Mouse (Mus musculus): ENCODE measurements around the gene Cops4.

The Cops4 gene

DNA sequence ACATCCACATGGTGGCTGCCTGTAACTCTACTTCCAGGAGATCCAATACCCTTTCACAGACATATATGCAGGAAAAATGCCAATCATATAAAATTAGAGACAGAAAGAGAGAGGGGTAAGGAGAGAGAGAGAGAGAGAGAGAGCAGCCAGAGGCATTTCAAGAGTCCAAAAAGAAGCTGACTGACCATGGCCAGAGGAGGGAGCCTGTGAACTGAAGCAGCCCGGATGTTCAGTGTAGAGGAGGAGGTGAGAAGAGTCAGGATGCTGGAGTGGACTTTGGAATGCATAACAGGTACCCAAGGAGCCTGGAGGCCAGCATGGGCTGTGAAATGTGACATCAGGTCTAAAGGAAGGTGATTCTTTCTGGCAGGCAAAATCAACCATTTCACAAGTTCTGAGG is 56.7 kb downstream of the Cops4 start:
- DNase-seq (ENCODE audit: extremely low spot score, low read depth, low spot score): no peak

DNA sequence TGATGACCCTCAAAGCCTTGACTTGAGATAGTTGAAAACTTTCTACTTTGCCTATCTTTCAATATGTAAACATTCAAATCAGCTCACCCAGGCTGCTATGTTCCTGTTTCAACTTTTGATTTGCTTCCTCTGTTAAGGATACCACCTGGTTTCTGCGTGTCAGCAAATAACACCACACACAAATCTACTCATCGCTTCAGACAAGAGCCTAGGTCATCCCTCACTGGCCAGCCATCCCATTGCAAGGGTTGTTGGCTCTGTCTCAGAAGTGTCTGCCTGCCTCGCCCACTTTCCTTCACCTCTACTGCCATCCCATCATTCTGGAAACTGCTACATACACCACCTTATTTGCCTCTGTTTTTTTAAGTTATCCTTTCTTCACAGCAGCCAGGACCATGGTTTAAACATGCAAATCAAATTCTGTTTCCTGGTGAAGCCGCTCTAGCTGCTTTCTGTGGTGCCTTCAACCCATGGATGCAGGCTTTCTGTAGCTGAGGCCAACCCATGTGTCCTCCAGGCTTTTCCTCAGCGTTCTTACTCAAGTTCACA is 60.8 kb downstream of the Cops4 start:
- DNase-seq (ENCODE audit: extremely low spot score, low read depth, low spot score): no peak

DNA sequence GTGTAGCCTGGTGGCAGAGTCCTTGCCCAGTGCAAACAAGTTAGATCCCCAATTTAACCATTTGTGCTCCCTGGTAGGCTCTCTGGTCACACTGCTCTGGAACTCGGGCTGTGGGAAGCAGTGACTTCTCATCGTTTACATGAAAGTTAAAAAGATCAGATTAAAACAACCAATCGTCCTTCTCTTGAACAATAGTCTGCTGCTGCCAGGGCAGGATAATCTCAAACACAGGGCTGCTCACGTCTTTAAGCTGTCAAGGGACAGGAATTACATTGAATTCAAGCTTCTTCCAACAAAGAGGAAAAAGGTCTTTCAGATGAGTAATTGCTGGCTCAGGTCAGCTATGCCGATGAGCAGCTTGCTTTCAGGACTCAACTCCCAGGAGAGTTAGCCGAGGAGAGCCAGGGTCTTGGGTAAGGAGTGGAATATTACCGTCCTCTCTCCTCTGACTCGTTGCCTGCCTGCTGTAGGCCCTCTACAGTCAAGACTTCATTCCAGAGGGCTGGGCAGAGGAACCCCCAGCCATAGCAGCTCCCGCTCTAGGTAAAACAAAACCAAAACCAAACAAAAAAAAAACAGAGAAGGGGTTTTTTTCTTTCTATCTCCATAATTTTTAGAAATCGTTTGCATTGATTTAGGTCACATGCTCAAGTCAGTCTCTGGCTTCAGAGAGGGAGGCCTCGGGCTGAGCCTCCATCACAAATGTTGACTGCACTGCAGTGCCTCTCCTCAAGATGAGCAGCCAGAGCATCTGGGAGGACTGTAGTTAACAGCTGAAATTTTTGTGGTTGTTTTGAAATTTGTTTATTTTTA is 63.7 kb downstream of the Cops4 start:
- no peak for DNase-seq (ENCODE audit: extremely low spot score, low read depth, low spot score)

DNA sequence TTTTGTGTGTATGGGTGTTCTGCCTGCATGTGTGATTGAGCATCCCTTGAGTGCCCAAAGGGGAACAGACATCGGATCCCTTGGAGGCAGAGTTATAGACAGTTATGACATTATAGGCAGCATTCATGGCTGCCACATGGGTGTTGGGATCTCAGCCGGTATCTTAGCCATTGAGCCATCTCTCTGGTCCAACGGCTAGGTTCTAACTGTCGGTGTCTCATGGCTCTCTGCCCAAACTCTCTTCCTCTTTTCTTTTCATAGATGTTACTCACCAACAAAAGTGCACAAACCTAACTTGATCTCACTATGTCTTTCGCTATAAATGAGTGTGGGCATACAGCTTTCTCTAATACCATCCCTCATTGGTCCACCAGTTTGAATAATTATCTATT is 64.3 kb downstream of the Cops4 start:
- no peak for DNase-seq (ENCODE audit: extremely low spot score, low read depth, low spot score)

DNA sequence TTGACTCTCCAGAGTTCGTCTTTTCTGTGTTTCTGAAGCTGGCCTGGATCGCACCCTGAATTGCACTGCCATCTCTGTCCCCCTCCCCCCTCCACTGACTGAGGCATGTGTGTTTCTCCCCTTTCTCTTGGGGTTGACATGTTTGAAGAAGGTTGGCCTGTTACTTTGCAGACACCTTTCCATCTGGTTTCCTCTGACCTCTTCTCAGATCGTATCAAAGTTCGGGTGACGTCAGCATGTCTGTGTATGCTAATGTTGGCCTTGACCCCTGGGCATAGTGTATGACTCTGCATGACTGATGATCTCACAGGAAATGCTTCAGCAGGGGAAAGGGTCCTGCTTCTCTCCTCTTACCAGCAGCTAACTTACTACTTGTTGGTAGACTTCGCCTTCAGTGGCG is 65.0 kb downstream of the Cops4 start:
- no peak for DNase-seq (ENCODE audit: extremely low spot score, low read depth, low spot score)

DNA sequence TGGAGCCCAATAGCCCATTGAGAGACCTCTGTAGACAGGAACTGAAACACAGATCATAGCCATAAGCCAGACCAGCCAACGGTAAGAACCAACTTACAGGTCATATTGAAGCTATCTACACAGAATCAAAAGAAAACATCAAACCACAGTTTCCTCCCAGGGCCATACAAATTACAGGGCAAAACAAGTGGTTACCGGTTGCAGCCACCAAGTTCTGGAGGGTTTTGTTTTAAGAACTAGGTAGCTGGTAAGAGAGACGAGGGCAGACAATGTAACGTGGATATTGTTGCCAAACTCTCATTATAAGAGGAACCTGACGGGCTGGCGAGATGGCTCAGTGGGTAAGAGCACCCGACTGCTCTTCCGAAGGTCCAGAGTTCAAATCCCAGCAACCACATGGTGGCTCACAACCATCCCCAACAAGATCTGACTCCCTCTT is 67.1 kb downstream of the Cops4 start:
- no peak for DNase-seq (ENCODE audit: extremely low spot score, low read depth, low spot score)

DNA sequence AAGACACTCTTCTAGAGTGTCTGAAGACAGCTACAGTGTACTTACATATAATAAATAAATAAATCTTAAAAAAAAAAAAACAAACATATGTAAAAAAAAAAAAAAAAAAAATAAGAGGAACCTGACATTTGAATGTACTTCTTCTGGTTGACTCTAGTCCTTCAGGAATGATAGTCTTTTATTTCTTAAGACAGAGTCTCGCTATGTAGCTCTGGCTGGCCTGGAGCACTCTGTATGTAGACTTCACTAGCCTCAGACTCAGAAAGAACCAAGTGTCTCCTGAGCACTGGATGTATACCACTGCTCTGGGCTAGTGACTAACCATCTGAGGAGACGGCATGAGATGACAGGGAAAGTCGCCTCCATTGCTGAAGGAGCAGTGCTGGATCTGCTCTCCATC is 67.5 kb downstream of the Cops4 start:
- DNase-seq (ENCODE audit: extremely low spot score, low read depth, low spot score): no peak

DNA sequence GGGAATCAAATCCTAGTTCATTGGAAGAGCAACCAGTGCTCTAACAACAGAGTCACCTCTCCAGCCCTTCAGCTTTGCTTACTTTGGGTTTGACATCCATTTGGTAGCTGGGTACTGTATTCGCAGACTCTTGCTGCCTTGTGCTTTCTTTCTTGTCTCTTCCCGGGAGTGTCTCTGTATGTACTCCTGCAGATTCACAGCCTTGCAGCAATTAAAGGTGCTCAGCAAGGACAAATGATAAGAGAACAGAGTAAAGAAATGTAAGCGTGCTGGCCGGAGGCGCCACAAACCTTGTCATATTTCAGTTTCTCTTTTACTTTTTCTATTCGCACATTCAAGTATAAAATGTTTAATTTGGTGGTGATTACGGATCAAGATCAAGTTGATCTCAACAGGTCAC is 69.0 kb downstream of the Cops4 start:
- no peak for DNase-seq (ENCODE audit: extremely low spot score, low read depth, low spot score)

DNA sequence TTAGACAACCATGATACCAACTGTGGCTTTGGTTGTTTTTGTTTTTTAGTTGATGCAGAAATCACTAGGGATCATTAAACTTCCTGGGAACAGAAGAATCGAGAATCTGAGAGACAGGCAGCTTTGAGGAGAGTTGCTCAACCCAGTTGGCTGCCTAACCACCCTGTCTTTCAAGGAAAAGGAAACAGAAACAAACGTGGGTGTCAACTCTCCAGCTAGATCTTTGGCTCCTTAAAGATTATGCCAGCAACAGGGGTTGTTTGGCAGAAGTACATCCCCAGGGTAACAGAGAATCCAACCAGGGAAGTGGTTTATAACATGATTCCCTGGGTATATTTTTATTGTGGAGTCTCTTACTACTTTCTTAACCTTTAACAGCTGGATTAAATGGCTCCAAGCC is 69.5 kb downstream of the Cops4 start:
- no peak for DNase-seq (ENCODE audit: extremely low spot score, low read depth, low spot score)

DNA sequence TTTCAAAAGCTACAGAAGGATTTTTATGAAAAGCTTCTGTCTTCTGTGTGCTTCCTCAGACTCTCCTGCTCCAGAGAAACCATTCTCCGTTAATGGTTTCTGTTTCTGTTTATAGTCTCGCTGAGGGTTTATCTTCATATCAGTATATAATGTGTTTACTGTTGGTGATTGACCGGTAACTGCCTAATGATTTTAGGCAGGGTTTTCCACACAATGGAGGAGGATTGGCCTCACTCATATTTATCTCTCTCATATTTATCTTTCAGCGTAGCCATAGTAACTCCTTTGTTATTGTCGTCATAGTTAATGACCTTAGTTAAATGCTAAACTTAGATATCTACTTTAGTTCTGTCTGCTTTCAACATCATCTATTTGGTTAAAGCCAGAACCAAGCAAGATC is 72.4 kb downstream of the Cops4 start:
- no peak for DNase-seq (ENCODE audit: extremely low spot score, low read depth, low spot score)

DNA sequence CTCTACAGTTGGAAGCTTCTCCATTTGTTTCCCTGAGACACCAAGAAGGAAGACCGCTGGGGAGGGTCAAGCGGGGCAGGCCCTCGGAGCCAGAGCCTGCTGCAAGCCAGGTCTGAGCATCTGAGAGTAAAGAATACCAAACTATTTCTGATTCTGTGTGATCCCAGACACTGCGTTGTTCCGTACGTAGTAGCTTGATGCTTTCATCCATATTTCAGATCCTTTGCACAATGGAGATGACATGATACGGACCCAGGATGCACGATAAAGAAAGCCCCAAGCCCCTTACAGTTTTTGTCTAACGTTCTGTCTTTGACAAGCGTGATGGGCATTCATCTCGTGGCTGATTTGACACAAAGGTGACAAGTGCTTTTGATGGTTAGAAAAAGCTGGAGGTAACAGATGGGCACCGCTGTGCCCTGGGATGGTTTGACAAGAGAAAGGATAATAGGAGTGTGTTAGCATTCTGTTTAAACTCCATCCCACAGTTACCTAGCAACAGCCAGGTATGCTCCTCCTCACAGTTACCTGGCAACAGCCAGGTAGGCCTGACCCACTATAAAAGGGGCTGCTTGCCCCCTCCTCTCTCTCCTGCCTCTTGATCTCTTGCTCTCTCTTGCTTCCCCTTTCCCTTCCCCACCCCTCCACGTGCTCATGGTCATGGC is 76.8 kb downstream of the Cops4 start:
- DNase-seq (ENCODE audit: extremely low spot score, low read depth, low spot score): no peak

DNA sequence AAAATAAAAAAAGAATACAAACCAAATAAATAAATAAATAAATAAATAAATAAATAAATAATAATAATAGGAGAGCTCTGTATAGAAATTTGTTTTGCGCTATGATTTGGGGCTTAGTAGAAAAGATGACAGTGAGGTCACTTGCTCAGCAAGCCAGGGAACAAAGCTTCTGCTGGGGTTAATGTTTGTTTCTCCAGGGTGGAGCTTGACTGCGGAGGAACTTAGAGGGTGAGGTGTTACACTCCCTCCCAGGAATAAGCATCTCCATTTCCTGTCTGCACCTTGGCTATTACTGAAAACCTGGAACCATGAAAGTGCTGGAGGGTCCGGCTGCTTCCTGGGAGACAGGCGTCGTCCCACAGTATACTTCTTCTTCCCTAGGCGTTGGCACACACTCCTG is 77.9 kb downstream of the Cops4 start:
- no peak for DNase-seq (ENCODE audit: extremely low spot score, low read depth, low spot score)
